Mouse (Mus musculus) kidney, adult 2 months (tissue): ENCODE results near the gene Ces2c.

Source experiments
- CTCF ChIP-seq: fragments of 200-500 bp; conservative IDR thresholded peaks from 2 replicates; pipeline ENCODE4 v1.5.1; 2011; ENCODE audit warnings: low read depth, mild to moderate bottlenecking, control low read depth, low read length, moderate library complexity, mixed read lengths; ENCODE audit not compliant: insufficient read depth, insufficient read length
- POLR2A ChIP-seq: fragments of 200-500 bp; IDR thresholded peaks from one replicate; pipeline ENCODE4 v1.6.1; 2011; ENCODE audit warnings: low read depth, low read length, control low read depth

DNA sequence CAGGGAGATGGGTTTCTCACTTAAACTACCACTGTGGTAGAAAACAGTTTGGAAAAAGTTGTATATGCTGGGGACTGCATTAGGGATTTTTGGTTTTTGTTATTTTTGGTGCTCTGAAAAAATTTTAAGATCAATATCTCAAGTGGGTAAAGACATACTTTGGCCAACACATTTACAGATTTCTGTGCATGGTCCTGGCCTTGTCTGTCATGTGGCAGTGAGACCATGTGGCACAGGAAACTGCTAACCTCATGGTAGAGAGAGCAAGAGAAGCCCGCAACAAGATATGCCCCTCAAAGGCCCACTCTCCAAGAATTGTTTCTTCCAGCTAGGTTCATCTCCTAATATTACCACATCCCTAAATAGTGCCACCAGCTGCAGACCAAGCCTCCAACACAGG lies 47.5 kb upstream of the Ces2c start:
- TF ChIP-seq POLR2A = no peak
- TF ChIP-seq CTCF = no peak
